Mouse (Mus musculus): Measurements from ENCODE around the gene 1700102P08Rik. TPM values are rescaled to one million over a fixed set of nuclear protein-coding genes. Genes with fewer than 3 reads are reported as not detected.

1700102P08Rik gene
- total RNA-seq, 2 experiments from 2014 or later = 2.1 to 4.6 TPM

- no peak for ATAC-seq (replicated peaks; ENCODE audit: low FRiP score, poor library complexity, severe bottlenecking)
These were observed 11.8 kb downstream of the 1700102P08Rik start for GRCm38 (mm10) chr9:108404451-108404850.

GRCm38 (mm10) chr9:108409535-108409934 lies 16.9 kb downstream of the 1700102P08Rik start:
- ATAC-seq (replicated peaks; ENCODE audit: low FRiP score, poor library complexity, severe bottlenecking) = no peak

GRCm38 (mm10) chr9:108411381-108411942 lies 18.9 kb downstream of the 1700102P08Rik start:
- no peak for ATAC-seq (replicated peaks; ENCODE audit: low FRiP score, poor library complexity, severe bottlenecking)

GRCm38 (mm10) chr9:108412221-108412620 lies 19.6 kb downstream of the 1700102P08Rik start:
- no peak for ATAC-seq (replicated peaks; ENCODE audit: low FRiP score, poor library complexity, severe bottlenecking)

GRCm38 (mm10) chr9:108428384-108428783 lies 35.8 kb downstream of the 1700102P08Rik start, which contains the start of gene Ccdc36:
TSS of gene Ccdc36 (minus strand) at chr9:108428484.
- no peak for ATAC-seq (replicated peaks; ENCODE audit: low FRiP score, poor library complexity, severe bottlenecking)

- ATAC-seq (replicated peaks; ENCODE audit: low FRiP score, poor library complexity, severe bottlenecking) = peak; percentile 82
These were observed 38.9 kb downstream of the 1700102P08Rik start for GRCm38 (mm10) chr9:108431431-108432067.

GRCm38 (mm10) chr9:108436182-108436581 lies 43.6 kb downstream of the 1700102P08Rik start, which contains the start of gene BC048562:
TSS of gene BC048562 (plus strand) at chr9:108436482.
- ATAC-seq (replicated peaks; ENCODE audit: low FRiP score, poor library complexity, severe bottlenecking) = no peak

- no peak for ATAC-seq (replicated peaks; ENCODE audit: low FRiP score, poor library complexity, severe bottlenecking)
These were observed 46.6 kb downstream of the 1700102P08Rik start for GRCm38 (mm10) chr9:108439176-108439575.

GRCm38 (mm10) chr9:108440485-108440884 lies 47.9 kb downstream of the 1700102P08Rik start:
- no peak for ATAC-seq (replicated peaks; ENCODE audit: low FRiP score, poor library complexity, severe bottlenecking)

GRCm38 (mm10) chr9:108441236-108441919 lies 48.8 kb downstream of the 1700102P08Rik start:
- no peak for ATAC-seq (replicated peaks; ENCODE audit: low FRiP score, poor library complexity, severe bottlenecking)

- no peak for ATAC-seq (replicated peaks; ENCODE audit: low FRiP score, poor library complexity, severe bottlenecking)
These were observed 52.5 kb downstream of the 1700102P08Rik start for GRCm38 (mm10) chr9:108445125-108445524.

GRCm38 (mm10) chr9:108449860-108450259 lies 57.3 kb downstream of the 1700102P08Rik start:
- ATAC-seq (replicated peaks; ENCODE audit: low FRiP score, poor library complexity, severe bottlenecking) = no peak

- ATAC-seq (replicated peaks; ENCODE audit: low FRiP score, poor library complexity, severe bottlenecking) = no peak
These were observed 57.9 kb downstream of the 1700102P08Rik start for GRCm38 (mm10) chr9:108450292-108451169.

- ATAC-seq (replicated peaks; ENCODE audit: low FRiP score, poor library complexity, severe bottlenecking) = peak; percentile 58
These were observed 58.5 kb downstream of the 1700102P08Rik start for GRCm38 (mm10) chr9:108451170-108451493.

- ATAC-seq (replicated peaks; ENCODE audit: low FRiP score, poor library complexity, severe bottlenecking) = no peak
These were observed 59.0 kb downstream of the 1700102P08Rik start for GRCm38 (mm10) chr9:108451519-108452160.

GRCm38 (mm10) chr9:108452291-108452906 lies 59.8 kb downstream of the 1700102P08Rik start:
- ATAC-seq (replicated peaks; ENCODE audit: low FRiP score, poor library complexity, severe bottlenecking) = peak; percentile 83

GRCm38 (mm10) chr9:108452911-108453310 lies 60.3 kb downstream of the 1700102P08Rik start:
- no peak; the same call in 1 of the 2 replicates for ATAC-seq (replicated peaks; ENCODE audit: low FRiP score, poor library complexity, severe bottlenecking)

GRCm38 (mm10) chr9:108453458-108453857 lies 60.9 kb downstream of the 1700102P08Rik start:
- no peak for ATAC-seq (replicated peaks; ENCODE audit: low FRiP score, poor library complexity, severe bottlenecking)

GRCm38 (mm10) chr9:108454429-108454828 lies 61.8 kb downstream of the 1700102P08Rik start:
- ATAC-seq (replicated peaks; ENCODE audit: low FRiP score, poor library complexity, severe bottlenecking) = no peak

Data from erythroid progenitor cell, adult 5-6 weeks (primary cell).